10 mouse cellular contexts compared by ENCODE assay signal in genomic region chr7:25277998-25278340, GRCm38 (mm10). TPM values are rescaled to one million over a fixed set of nuclear protein-coding genes. Genes with fewer than 3 reads are reported as not detected.
DNase-seq lines count a peak whose midpoint lies in the region; ATAC-seq and TF ChIP-seq lines count a peak whose summit lies in the region.
"Had no signal": no experiment of that assay in that cellular context is flagged by ENCODE, and none has a peak within 500 bp of the region (broad histone marks: within the 10 kb centered on the region; RNA-seq: fewer than 3 reads in every experiment).

No protein-coding gene starts in this region.

- H3K4me1 ChIP-seq in heart, embryonic 12.5 days (replicated peaks): peaks cover 73% of the 10 kb centered on the region
- H3K4me1 ChIP-seq in E14TG2a.4 (replicated peaks; ENCODE audit: low read depth, low read length): peaks cover 76% of the 10 kb centered on the region
- peaks cover 53% of the 10 kb centered on the region for H3K4me1 ChIP-seq in forebrain, embryonic 16.5 days (replicated peaks; ENCODE audit: control insufficient read depth, insufficient read depth, low read length)
- H3K4me1 ChIP-seq in liver, postnatal 0 days (ENCODE audit: insufficient read depth): peaks cover 66% of the 10 kb centered on the region

- H3K4me2 ChIP-seq in heart, embryonic 12.5 days: peak overlapping the region; percentile 86
- peak overlapping the region; percentile 80 for H3K4me2 ChIP-seq in forebrain, embryonic 16.5 days (ENCODE audit: low read length)
- peak overlapping the region; percentile 99 for H3K4me2 ChIP-seq in liver, postnatal 0 days (ENCODE audit: low read depth, low read length)

- TF ChIP-seq CTCF in E14TG2a.4 (conservative IDR thresholded peaks at IDR 0.05; ENCODE audit: low read length): no peak; the same call in 1 of the 2 replicates
- TF ChIP-seq CTCF in liver, postnatal 0 days (IDR thresholded peaks at IDR 0.05; ENCODE audit: low read depth): no peak

- H3K27ac ChIP-seq in heart, embryonic 12.5 days (ENCODE audit: poor library complexity, severe bottlenecking): peak overlapping the region; percentile 100
- peak overlapping the region; percentile 100 for H3K27ac ChIP-seq in forebrain, embryonic 16.5 days (ENCODE audit: low read length)
- H3K27ac ChIP-seq in liver, postnatal 0 days (ENCODE audit: low read depth): peak overlapping the region; percentile 96

- no peaks in the 10 kb centered on the region for H3K27me3 ChIP-seq in heart, embryonic 12.5 days (replicated peaks)
- peaks cover 9% of the 10 kb centered on the region; the same call in 1 of the 2 replicates for H3K27me3 ChIP-seq in E14TG2a.4 (ENCODE audit: insufficient read depth, low read length)
- H3K27me3 ChIP-seq in forebrain, embryonic 16.5 days (replicated peaks; ENCODE audit: control insufficient read depth, insufficient read depth, low read length): no peaks in the 10 kb centered on the region
- no peaks in the 10 kb centered on the region for H3K27me3 ChIP-seq in liver, postnatal 0 days (ENCODE audit: insufficient read depth, low read length)

- peak overlapping the region; percentile 91 for H3K4me3 ChIP-seq in heart, embryonic 12.5 days
- peak overlapping the region; percentile 90 for H3K4me3 ChIP-seq in E14TG2a.4 (replicated peaks; ENCODE audit: low read length)
- H3K4me3 ChIP-seq in forebrain, embryonic 16.5 days (replicated peaks; ENCODE audit: low read length): peak overlapping the region; percentile 67
- peak overlapping the region; percentile 70 for H3K4me3 ChIP-seq in liver, postnatal 0 days (ENCODE audit: low read depth, low read length)

- ATAC-seq in heart, embryonic 12.5 days (ENCODE audit: insufficient number of reproducible peaks, low FRiP score): no peak
- no peak for ATAC-seq in forebrain, embryonic 16.5 days
- ATAC-seq in liver, postnatal 0 days: no peak
- ATAC-seq in CD4-positive, CD25-positive, alpha-beta regulatory T cell, adult 4 months: no peak

- no peaks in the 10 kb centered on the region for H3K9me3 ChIP-seq in heart, embryonic 12.5 days (replicated peaks)
- no peaks in the 10 kb centered on the region for H3K9me3 ChIP-seq in E14TG2a.4 (ENCODE audit: low read length)
- H3K9me3 ChIP-seq in forebrain, embryonic 16.5 days (ENCODE audit: control insufficient read depth, low read length): no peaks in the 10 kb centered on the region
- H3K9me3 ChIP-seq in liver, postnatal 0 days (ENCODE audit: low read length): no peaks in the 10 kb centered on the region

- H3K36me3 ChIP-seq in heart, embryonic 12.5 days: peaks cover 16% of the 10 kb centered on the region
- H3K36me3 ChIP-seq in E14TG2a.4 (ENCODE audit: insufficient read depth, low read length): peaks cover 22% of the 10 kb centered on the region
- H3K36me3 ChIP-seq in forebrain, embryonic 16.5 days (ENCODE audit: control insufficient read depth, insufficient read depth): peaks cover 2% of the 10 kb centered on the region; the same call in 1 of the 2 replicates
- 0 out of 2 replicates have a peak, but pooled peaks cover 3% of the 10 kb centered on the region for H3K36me3 ChIP-seq in liver, postnatal 0 days (replicated peaks; ENCODE audit: insufficient read depth, low read length)

- no peak for DNase-seq in heart, postnatal 14 days
- DNase-seq in liver, postnatal 0 days: no peak
- no peak for DNase-seq in adrenal gland, postnatal 14 days
- no peak for DNase-seq in right cerebral cortex, postnatal 10 days (ENCODE audit: low spot score in 2 of 2)

- intact Hi-C loops in heart, postnatal 14 days (cut with DNase I): loop anchor here (1.0 kb wide), 2 partner anchors 29 to 37 kb away; no protein-coding TSS in a partner anchor

- WGBS in heart, embryonic 12.5 days: 9% methylated on average over 4 of the region's 4 CpGs
- 11% methylated on average over 4 of the region's 4 CpGs for WGBS in forebrain, embryonic 16.5 days
- WGBS in liver, postnatal 0 days (ENCODE audit: insufficient replicate concordance): 9% methylated on average over 4 of the region's 4 CpGs

- H3K9ac ChIP-seq in heart, embryonic 12.5 days: peak overlapping the region; percentile 85
- peak overlapping the region; percentile 78 for H3K9ac ChIP-seq in forebrain, embryonic 16.5 days (replicated peaks; ENCODE audit: low read depth, low read length)
- H3K9ac ChIP-seq in liver, postnatal 0 days (replicated peaks): peak overlapping the region; percentile 68

- TF ChIP-seq EP300 in liver, postnatal 0 days (IDR thresholded peaks at IDR 0.05; ENCODE audit: low read depth): no peak

RNA-seq across cellular contexts. Expression of gene Cic, which starts 10.5 kb away (rescaled TPM):
- 28.8 and 30.5 TPM in 2 replicates for polyA plus RNA-seq in heart, embryonic 12.5 days (2016; fragmentation: Nextera tagmentation; extraction: Ambion mirVana)
- total RNA-seq in heart, postnatal 14 days (2021): 10 to 100 TPM; 71.2 to 78.7 TPM
- 42.2 and 48.0 TPM in 2 replicates for polyA plus RNA-seq in forebrain, embryonic 16.5 days (2015; fragmentation: Nextera tagmentation; extraction: Ambion mirVana)
- polyA plus RNA-seq in liver, postnatal 0 days (2015; fragmentation: Nextera tagmentation; extraction: Ambion mirVana): 8.9 and 9.7 TPM in 2 replicates
- 115 and 127 TPM in 2 replicates for total RNA-seq in adrenal gland, postnatal 14 days (2021)
- polyA plus RNA-seq in CD4-positive, CD25-positive, alpha-beta regulatory T cell, adult 4 months (2017; shearing (Covaris generic)): 10 to 100 TPM; 24.1 to 27.2 TPM

RNA-seq across cellular contexts. Expression of gene Pafah1b3, which starts 19.8 kb away (rescaled TPM):
- polyA plus RNA-seq in heart, embryonic 12.5 days (2016; fragmentation: Nextera tagmentation; extraction: Ambion mirVana): 127 and 131 TPM in 2 replicates
- 1 to 10 TPM; 5.1 to 5.6 TPM for total RNA-seq in heart, postnatal 14 days (2021)
- polyA plus RNA-seq in forebrain, embryonic 16.5 days (2015; fragmentation: Nextera tagmentation; extraction: Ambion mirVana): 499 and 556 TPM in 2 replicates
- polyA plus RNA-seq in liver, postnatal 0 days (2015; fragmentation: Nextera tagmentation; extraction: Ambion mirVana): 23.4 and 25.4 TPM in 2 replicates
- total RNA-seq in adrenal gland, postnatal 14 days (2021): 31.5 and 33.7 TPM in 2 replicates
- 10 to 100 TPM; 23.6 to 42.6 TPM for polyA plus RNA-seq in CD4-positive, CD25-positive, alpha-beta regulatory T cell, adult 4 months (2017; shearing (Covaris generic))

RNA-seq across cellular contexts. Expression of gene Prr19, which starts 23.2 kb away (rescaled TPM):
- polyA plus RNA-seq in heart, embryonic 12.5 days (2016; fragmentation: Nextera tagmentation; extraction: Ambion mirVana): not detected in 2 replicates
- total RNA-seq in heart, postnatal 14 days (2021): not detected
- 1.4 and 2.2 TPM in 2 replicates for polyA plus RNA-seq in forebrain, embryonic 16.5 days (2015; fragmentation: Nextera tagmentation; extraction: Ambion mirVana)
- not detected in 2 replicates for polyA plus RNA-seq in liver, postnatal 0 days (2015; fragmentation: Nextera tagmentation; extraction: Ambion mirVana)
- not detected in 2 replicates for total RNA-seq in adrenal gland, postnatal 14 days (2021)
- not detected for polyA plus RNA-seq in CD4-positive, CD25-positive, alpha-beta regulatory T cell, adult 4 months (2017; shearing (Covaris generic))
- total RNA-seq: common myeloid progenitor, adult 5-6 weeks; left cerebral cortex, postnatal 36 days had no signal

RNA-seq across cellular contexts. Expression of gene Erf, which starts 27.4 kb away (rescaled TPM):
- polyA plus RNA-seq in heart, embryonic 12.5 days (2016; fragmentation: Nextera tagmentation; extraction: Ambion mirVana): 17.6 and 20.4 TPM in 2 replicates
- 10 to 100 TPM; 32.8 to 33.2 TPM for total RNA-seq in heart, postnatal 14 days (2021)
- polyA plus RNA-seq in forebrain, embryonic 16.5 days (2015; fragmentation: Nextera tagmentation; extraction: Ambion mirVana): 4.8 and 5.3 TPM in 2 replicates
- polyA plus RNA-seq in liver, postnatal 0 days (2015; fragmentation: Nextera tagmentation; extraction: Ambion mirVana): 4.6 and 5.2 TPM in 2 replicates
- 29.7 and 34.4 TPM in 2 replicates for total RNA-seq in adrenal gland, postnatal 14 days (2021)
- under 1 TPM; 0.22 to 0.42 TPM for polyA plus RNA-seq in CD4-positive, CD25-positive, alpha-beta regulatory T cell, adult 4 months (2017; shearing (Covaris generic))

RNA-seq across cellular contexts. Expression of gene Tmem145, which starts 27.9 kb away (rescaled TPM):
- polyA plus RNA-seq in heart, embryonic 12.5 days (2016; fragmentation: Nextera tagmentation; extraction: Ambion mirVana): 0.23 and 0.30 TPM in 2 replicates
- not detected for total RNA-seq in heart, postnatal 14 days (2021)
- polyA plus RNA-seq in forebrain, embryonic 16.5 days (2015; fragmentation: Nextera tagmentation; extraction: Ambion mirVana): 24.5 and 41.2 TPM in 2 replicates
- not detected in 2 replicates for polyA plus RNA-seq in liver, postnatal 0 days (2015; fragmentation: Nextera tagmentation; extraction: Ambion mirVana)
- total RNA-seq in adrenal gland, postnatal 14 days (2021): 1.4 and 3.2 TPM in 2 replicates
- not detected for polyA plus RNA-seq in CD4-positive, CD25-positive, alpha-beta regulatory T cell, adult 4 months (2017; shearing (Covaris generic))
- total RNA-seq: common myeloid progenitor, adult 5-6 weeks had no signal
